33 mouse cellular contexts compared by ENCODE assay signal in the genomic region with DNA sequence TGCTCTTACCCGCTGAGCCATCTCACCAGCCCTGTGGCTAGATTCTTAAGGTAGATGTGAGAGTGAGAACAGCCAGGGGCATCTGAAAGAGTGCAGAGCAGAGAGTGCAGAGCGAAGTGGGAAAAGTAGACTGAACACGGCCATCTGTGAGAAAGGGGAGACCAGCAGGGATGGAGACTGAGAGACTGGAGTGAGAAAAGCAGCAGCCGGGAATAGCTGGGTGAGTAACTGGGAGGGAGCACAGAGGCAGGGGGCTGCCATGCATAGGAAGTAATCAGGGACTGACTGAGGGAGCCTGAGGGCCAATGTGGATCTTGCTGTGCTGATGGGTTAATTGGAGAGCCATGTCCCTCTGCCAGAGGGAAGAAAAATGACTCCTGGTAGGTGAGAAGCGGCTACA. TPM values are rescaled to one million over a fixed set of nuclear protein-coding genes. Genes with fewer than 3 reads are reported as not detected.
DNase-seq lines count a peak whose midpoint lies in the region; ATAC-seq and TF ChIP-seq lines count a peak whose summit lies in the region.
"Had no signal": no experiment of that assay in that cellular context is flagged by ENCODE, and none has a peak within 500 bp of the region (broad histone marks: within the 10 kb centered on the region; RNA-seq: fewer than 3 reads in every experiment).

No protein-coding gene starts in this region.

- H3K9ac ChIP-seq in limb, embryonic 13.5 days, result no peak overlapping the region
- H3K9ac ChIP-seq: embryonic facial prominence, embryonic 12.5 days; forebrain, embryonic 12.5 days; heart, embryonic 12.5 days; hindbrain, embryonic 15.5 days; intestine, embryonic 15.5 days; liver, postnatal 0 days; stomach, embryonic 15.5 days had no signal

- peak; percentile 35 for ATAC-seq in frontal cortex, adult (ENCODE audit: low TSS enrichment)
- no peak for ATAC-seq in limb, embryonic 13.5 days (ENCODE audit: low FRiP score, low read depth)
- ATAC-seq: CD4-positive, CD25-positive, alpha-beta regulatory T cell, adult 4 months; intestine, embryonic 15.5 days; liver, postnatal 0 days; lung, postnatal 0 days; midbrain, embryonic 16.5 days had no signal

- H3K36me3 ChIP-seq in limb, embryonic 13.5 days, result peaks cover 4% of the 10 kb centered on the region; the same call in 1 of the 2 replicates
- H3K36me3 ChIP-seq: embryonic facial prominence, embryonic 12.5 days; forebrain, embryonic 12.5 days; hindbrain, embryonic 15.5 days; intestine, embryonic 15.5 days had no signal

- H3K4me3 ChIP-seq in layer of hippocampus, adult 2 months, result no peak overlapping the region
- H3K4me3 ChIP-seq in limb, embryonic 13.5 days, result no peak overlapping the region
- H3K4me3 ChIP-seq: embryonic facial prominence, embryonic 12.5 days; erythroblast, embryonic 14.5 days; forebrain, embryonic 12.5 days; heart, embryonic 12.5 days; hindbrain, embryonic 15.5 days; intestine, embryonic 15.5 days; midbrain, embryonic 10.5 days; myocyte; stomach, embryonic 15.5 days had no signal

- DNase-seq in frontal cortex, adult 2 months (ENCODE audit: extremely low spot score in 1 of 2, low spot score in 1 of 2), result no peak
- peak in 1 of 2 experiments; percentile 21 for DNase-seq in layer of hippocampus, adult 2 months (ENCODE audit: low spot score in 2 of 2)
- no peak for DNase-seq in layer of hippocampus, adult 8-10 months (ENCODE audit: low spot score in 2 of 2)
- DNase-seq in retina, postnatal 1 day, result peak; percentile 32
- DNase-seq in retina, embryonic 14.5 days (ENCODE audit: low spot score), result no peak
- no peak for DNase-seq in kidney, postnatal 10 days
- DNase-seq: adrenal gland, postnatal 36 days; cerebellum, adult 18-20 months; cerebellum, postnatal 14 days; gastrocnemius, postnatal 14 days; heart, adult 18-20 months; heart, postnatal 10 days; kidney, adult 8-10 months; kidney, postnatal 36 days; layer of hippocampus, postnatal 36 days; left cerebral cortex, postnatal 4 days; liver, postnatal 0 days; thymus, postnatal 25 days had no signal

- no peaks in the 10 kb centered on the region for H3K27me3 ChIP-seq in limb, embryonic 13.5 days
- H3K27me3 ChIP-seq: embryonic facial prominence, embryonic 12.5 days; forebrain, embryonic 12.5 days; heart, embryonic 12.5 days; hindbrain, embryonic 15.5 days; intestine, embryonic 15.5 days; stomach, embryonic 15.5 days had no signal

- H3K9me3 ChIP-seq in limb, embryonic 13.5 days, result no peaks in the 10 kb centered on the region
- H3K9me3 ChIP-seq: embryonic facial prominence, embryonic 12.5 days; forebrain, embryonic 12.5 days; heart, embryonic 12.5 days; hindbrain, embryonic 15.5 days; intestine, embryonic 15.5 days; midbrain, embryonic 10.5 days; stomach, embryonic 15.5 days had no signal

- peak overlapping the region; percentile 81 for H3K27ac ChIP-seq in layer of hippocampus, adult 2 months
- H3K27ac ChIP-seq in limb, embryonic 13.5 days, result 0 out of 2 replicates have a peak overlapping the region, but pooled peaks have one; percentile 22
- H3K27ac ChIP-seq: embryonic facial prominence, embryonic 12.5 days; forebrain, embryonic 12.5 days; hindbrain, embryonic 15.5 days; intestine, embryonic 15.5 days; midbrain, embryonic 10.5 days; stomach, embryonic 15.5 days had no signal

- no peak overlapping the region for H3K4me2 ChIP-seq in limb, embryonic 13.5 days (replicated peaks)
- H3K4me2 ChIP-seq: embryonic facial prominence, embryonic 12.5 days; forebrain, embryonic 12.5 days; heart, embryonic 12.5 days; hindbrain, embryonic 15.5 days; intestine, embryonic 15.5 days; liver, embryonic 11.5 days; stomach, embryonic 15.5 days had no signal

- peaks cover 37% of the 10 kb centered on the region for H3K4me1 ChIP-seq in limb, embryonic 13.5 days

- WGBS in limb, embryonic 13.5 days, result 51% methylated on average over 5 of the region's 5 CpGs

- TF ChIP-seq CTCF in layer of hippocampus, adult 2 months (conservative IDR thresholded peaks at IDR 0.05), result no peak

RNA-seq across cellular contexts. Expression of gene Spen, which starts 35.7 kb away (rescaled TPM):
- 15.4 TPM in 2 replicates for polyA plus RNA-seq in frontal cortex, adult 2 months (2012; rRNA removed)
- 10 to 100 TPM; 56.0 to 68.1 TPM for total RNA-seq in layer of hippocampus, adult 2 months (2021)
- 10 to 100 TPM; 59.2 to 67.9 (median 66.9) TPM for total RNA-seq in layer of hippocampus, adult 8-10 months (2022)
- 10.8 and 11.5 TPM in 2 replicates for polyA plus RNA-seq in limb, embryonic 13.5 days (2015; fragmentation: Nextera tagmentation; extraction: Ambion mirVana)

RNA-seq across cellular contexts. Expression of gene Zbtb17, which starts 58.3 kb away (rescaled TPM):
- polyA plus RNA-seq in frontal cortex, adult 2 months (2012; rRNA removed), result 42.7 and 49.1 TPM in 2 replicates
- 10 to 100 TPM; 33.8 to 34.6 TPM for total RNA-seq in layer of hippocampus, adult 2 months (2021)
- total RNA-seq in layer of hippocampus, adult 8-10 months (2022), result 10 to 100 TPM; 27.6 to 35.4 (median 30.4) TPM
- polyA plus RNA-seq in limb, embryonic 13.5 days (2015; fragmentation: Nextera tagmentation; extraction: Ambion mirVana), result 48.6 and 48.7 TPM in 2 replicates
